Mouse (Mus musculus) hindbrain, embryonic 11.5 days (tissue): Measurements from ENCODE around the gene St5. TPM values are rescaled to one million over a fixed set of nuclear protein-coding genes. Genes with fewer than 3 reads are reported as not detected.

Experiments
- ATAC-seq: fragments of 200-750 bp; cut with Nextera tagmentation; 2 replicates; pipeline ENCODE4 v1.8.0; 2017; ENCODE audit warnings: mild to moderate bottlenecking, moderate TSS enrichment, moderate library complexity; ENCODE audit not compliant: low FRiP score
- DNase-seq: peaks from one replicate; pipeline ENCODE4 v3.0.0-alpha.2; 2015; ENCODE audit warnings: low spot score
- H3K27ac ChIP-seq: fragments of 300-500 bp; sonication (generic); 2 replicates; pipeline ENCODE4 v1.5.1; 2014; ENCODE audit warnings: mild to moderate bottlenecking, low read depth, low read length
- H3K27me3 ChIP-seq: fragments of 300-500 bp; sonication (generic); 2 replicates; pipeline ENCODE4 v1.6.1; 2014; ENCODE audit warnings: mild to moderate bottlenecking, low read length, moderate library complexity, mixed read lengths; ENCODE audit not compliant: control insufficient read depth, insufficient read depth
- H3K36me3 ChIP-seq: fragments of 300-500 bp; sonication (generic); 2 replicates; pipeline ENCODE4 v1.6.1; 2014; ENCODE audit warnings: mild to moderate bottlenecking, low read length, moderate library complexity, mixed read lengths; ENCODE audit not compliant: control insufficient read depth, insufficient read depth
- H3K4me1 ChIP-seq: fragments of 300-500 bp; sonication (generic); replicated peaks from 2 replicates; pipeline ENCODE4 v1.6.1; 2014; ENCODE audit warnings: low read length, mixed read lengths; ENCODE audit not compliant: control insufficient read depth, insufficient read depth
- H3K4me2 ChIP-seq: fragments of 300-500 bp; sonication (generic); replicated peaks from 2 replicates; pipeline ENCODE4 v1.6.1; 2014; ENCODE audit warnings: mild to moderate bottlenecking, low read depth, low read length
- H3K4me3 ChIP-seq: fragments of 300-500 bp; sonication (generic); 2 replicates; pipeline ENCODE4 v1.5.1; 2014; ENCODE audit warnings: low read depth, low read length
- H3K9ac ChIP-seq: fragments of 300-500 bp; sonication (generic); 2 replicates; pipeline ENCODE4 v1.6.1; 2014; ENCODE audit warnings: low read depth, low read length
- H3K9me3 ChIP-seq: fragments of 300-500 bp; sonication (generic); 2 replicates; pipeline ENCODE4 v1.6.1; 2016; ENCODE audit warnings: low read length; ENCODE audit not compliant: control insufficient read depth
- WGBS: fragments of 180-500 bp; shearing (Covaris S2); extraction: QIAGEN DNeasy Blood & Tissue Kit; methylation state at CpG from one replicate; pipeline ENCODE4 v1.1.7; 2014; 5-methylcytosine and 5-hydroxymethylcytosine counted together
- polyA plus RNA-seq: library from polyadenylated mRNA; unstranded; fragments of >200 nt; fragmentation: Nextera tagmentation; extraction: Ambion mirVana; gene quantifications from 2 replicates; pipeline ENCODE4 v1.2.1, GENCODE M21; 2014

St5 gene
- polyA plus RNA-seq, 1 experiment from 2014 or later = 32.5 TPM

GRCm38 (mm10) chr7:109594845-109595531 lies 108.4 kb downstream of the St5 start:
- Histone ChIP-seq H3K9ac (no peak overlapping the region), H3K9me3 (no peaks in the 10 kb centered on the region), H3K27ac (no peak overlapping the region), H3K27me3 (no peaks in the 10 kb centered on the region), H3K4me1 (no peaks in the 10 kb centered on the region), H3K4me2 (no peak overlapping the region), H3K36me3 (no peaks in the 10 kb centered on the region), H3K4me3 (no peak overlapping the region)
- DNase-seq (no peak), ATAC-seq (no peak)
- WGBS = 87% methylated on average over 2 of the region's 2 CpGs

- Histone ChIP-seq H3K36me3 (no peaks in the 10 kb centered on the region), H3K9ac (no peak overlapping the region), H3K4me3 (no peak overlapping the region), H3K4me2 (no peak overlapping the region), H3K4me1 (no peaks in the 10 kb centered on the region), H3K27ac (no peak overlapping the region), H3K9me3 (no peaks in the 10 kb centered on the region), H3K27me3 (no peaks in the 10 kb centered on the region)
- DNase-seq = no peak
- ATAC-seq = no peak
Measured at GRCm38 (mm10) chr7:109593992-109594391, 109.4 kb downstream of the St5 start.

GRCm38 (mm10) chr7:109592184-109592583 lies 111.2 kb downstream of the St5 start:
- Histone ChIP-seq H3K9me3 (no peaks in the 10 kb centered on the region), H3K9ac (no peak overlapping the region), H3K27ac (no peak overlapping the region), H3K27me3 (no peaks in the 10 kb centered on the region), H3K4me1 (no peaks in the 10 kb centered on the region), H3K4me2 (no peak overlapping the region), H3K4me3 (no peak overlapping the region), H3K36me3 (no peaks in the 10 kb centered on the region)
- WGBS = 64% methylated on average over 4 of the region's 4 CpGs
- ATAC-seq (no peak), DNase-seq (no peak)

- Histone ChIP-seq H3K4me2 (no peak overlapping the region), H3K4me3 (no peak overlapping the region), H3K4me1 (no peaks in the 10 kb centered on the region), H3K27ac (no peak overlapping the region), H3K9ac (no peak overlapping the region), H3K27me3 (no peaks in the 10 kb centered on the region), H3K9me3 (no peaks in the 10 kb centered on the region), H3K36me3 (no peaks in the 10 kb centered on the region)
- 89% methylated on average over 2 of the region's 2 CpGs for WGBS
- ATAC-seq (no peak), DNase-seq (no peak)
Measured at GRCm38 (mm10) chr7:109590576-109590975, 112.8 kb downstream of the St5 start.

- DNase-seq = no peak
- WGBS = 88% methylated on average over 6 of the region's 6 CpGs
- Histone ChIP-seq H3K27ac (no peak overlapping the region), H3K36me3 (no peaks in the 10 kb centered on the region), H3K9me3 (no peaks in the 10 kb centered on the region), H3K4me1 (no peaks in the 10 kb centered on the region), H3K27me3 (no peaks in the 10 kb centered on the region), H3K9ac (no peak overlapping the region), H3K4me3 (no peak overlapping the region), H3K4me2 (no peak overlapping the region)
- no peak for ATAC-seq
Measured at GRCm38 (mm10) chr7:109588990-109589389, 114.4 kb downstream of the St5 start.

GRCm38 (mm10) chr7:109588145-109588544 lies 115.3 kb downstream of the St5 start:
- H3K4me1 ChIP-seq = no peaks in the 10 kb centered on the region
- H3K27me3 ChIP-seq = no peaks in the 10 kb centered on the region
- no peaks in the 10 kb centered on the region for H3K9me3 ChIP-seq
- H3K4me3 ChIP-seq = no peak overlapping the region
- no peak overlapping the region for H3K9ac ChIP-seq
- no peak overlapping the region for H3K27ac ChIP-seq
- no peak overlapping the region for H3K4me2 ChIP-seq
- no peak for ATAC-seq
- WGBS = 80% methylated on average over 8 of the region's 8 CpGs
- H3K36me3 ChIP-seq = no peaks in the 10 kb centered on the region
- DNase-seq = no peak

GRCm38 (mm10) chr7:109584467-109584866 lies 118.9 kb downstream of the St5 start:
- Histone ChIP-seq H3K4me2 (no peak overlapping the region), H3K9ac (no peak overlapping the region), H3K9me3 (no peaks in the 10 kb centered on the region), H3K27ac (no peak overlapping the region), H3K36me3 (no peaks in the 10 kb centered on the region), H3K27me3 (no peaks in the 10 kb centered on the region), H3K4me3 (no peak overlapping the region), H3K4me1 (no peaks in the 10 kb centered on the region)
- ATAC-seq (no peak), DNase-seq (no peak)
- 82% methylated on average over 1 of the region's 1 CpGs for WGBS

GRCm38 (mm10) chr7:109580489-109580888 lies 122.9 kb downstream of the St5 start:
- H3K4me3 ChIP-seq = no peak overlapping the region
- H3K36me3 ChIP-seq = no peaks in the 10 kb centered on the region
- H3K27me3 ChIP-seq = no peaks in the 10 kb centered on the region
- H3K4me1 ChIP-seq = no peaks in the 10 kb centered on the region
- no peaks in the 10 kb centered on the region for H3K9me3 ChIP-seq
- no peak overlapping the region for H3K4me2 ChIP-seq
- WGBS = 74% methylated on average over 4 of the region's 4 CpGs
- no peak overlapping the region for H3K9ac ChIP-seq
- peak overlapping the region; percentile 12 for H3K27ac ChIP-seq
- ATAC-seq = no peak
- peak; percentile 18 for DNase-seq

GRCm38 (mm10) chr7:109579585-109580307 lies 123.7 kb downstream of the St5 start:
- H3K27me3 ChIP-seq = no peaks in the 10 kb centered on the region
- WGBS = 56% methylated on average over 6 of the region's 6 CpGs
- peak overlapping the region; percentile 56 for H3K27ac ChIP-seq
- no peak overlapping the region for H3K9ac ChIP-seq
- no peak overlapping the region for H3K4me3 ChIP-seq
- no peaks in the 10 kb centered on the region for H3K36me3 ChIP-seq
- no peaks in the 10 kb centered on the region for H3K4me1 ChIP-seq
- peak; percentile 55 for DNase-seq
- H3K4me2 ChIP-seq = no peak overlapping the region
- peak; percentile 96 for ATAC-seq
- no peaks in the 10 kb centered on the region for H3K9me3 ChIP-seq
